Mouse (Mus musculus) forebrain, embryonic 10.5 days (tissue): Measurements from ENCODE around the gene Fgfr2. TPM values are rescaled to one million over a fixed set of nuclear protein-coding genes. Genes with fewer than 3 reads are reported as not detected.

Source experiments
- DNase-seq: peaks from one replicate; pipeline ENCODE4 v3.0.0-alpha.2; 2017; ENCODE audit warnings: low spot score; ENCODE audit errors: extremely low spot score
- H3K27ac ChIP-seq: fragments of 300-500 bp; sonication (generic); 2 replicates; pipeline ENCODE4 v1.5.1; 2016; ENCODE audit warnings: mild to moderate bottlenecking
- H3K27me3 ChIP-seq: fragments of 300-500 bp; sonication (generic); 2 replicates; pipeline ENCODE4 v1.6.1; 2016; ENCODE audit warnings: mild to moderate bottlenecking; ENCODE audit not compliant: poor library complexity, severe bottlenecking
- H3K36me3 ChIP-seq: fragments of 300-500 bp; sonication (generic); replicated peaks from 2 replicates; pipeline ENCODE4 v1.6.1; 2016; ENCODE audit warnings: mild to moderate bottlenecking, moderate library complexity
- H3K4me1 ChIP-seq: fragments of 300-500 bp; sonication (generic); 2 replicates; pipeline ENCODE4 v1.6.1; 2016
- H3K4me3 ChIP-seq: fragments of 300-500 bp; sonication (generic); 2 replicates; pipeline ENCODE4 v1.5.1; 2016; ENCODE audit warnings: mild to moderate bottlenecking, moderate library complexity
- H3K9me3 ChIP-seq: fragments of 300-500 bp; sonication (generic); 2 replicates; pipeline ENCODE4 v1.6.1; 2016; ENCODE audit warnings: mild to moderate bottlenecking, moderate library complexity
- WGBS: fragments of 180-500 bp; shearing (Covaris S2); methylation state at CpG from one replicate; pipeline ENCODE4 v1.1.7; 2016; 5-methylcytosine and 5-hydroxymethylcytosine counted together
- polyA plus RNA-seq: library from polyadenylated mRNA; unstranded; fragments of >200 nt; fragmentation: Nextera tagmentation; extraction: Ambion mirVana; gene quantifications from 2 replicates; pipeline ENCODE4 v1.2.1, GENCODE M21; 2016

Gene Fgfr2
- polyA plus RNA-seq, 1 experiment from 2014 or later: 55.7 TPM

- Histone ChIP-seq H3K27me3 (no peaks in the 10 kb centered on the region), H3K4me1 (peaks cover 7% of the 10 kb centered on the region), H3K4me3 (no peak overlapping the region), H3K9me3 (no peaks in the 10 kb centered on the region), H3K27ac (no peak overlapping the region), H3K36me3 (peaks cover 42% of the 10 kb centered on the region)
- WGBS: 63% methylated on average over 8 of the region's 8 CpGs
- DNase-seq: no peak
These were observed 1785.6 kb downstream of the Fgfr2 start for GRCm38 (mm10) chr7:131337502-131338068.

- 62% methylated on average over 1 of the region's 1 CpGs for WGBS
These were observed 1789.6 kb downstream of the Fgfr2 start, which contains the start of gene Fam24a for GRCm38 (mm10) chr7:131333564-131333963. Fam24a (plus strand) TSS chr7:131333864.

GRCm38 (mm10) chr7:131331688-131332087 is 1791.5 kb downstream of the Fgfr2 start:
- 83% methylated on average over 2 of the region's 2 CpGs for WGBS
- H3K27ac ChIP-seq: no peak overlapping the region

More at GRCm38 (mm10) chr7:131333564-131333963, 1789.6 kb downstream of the Fgfr2 start, which contains the start of gene Fam24a:
- peaks cover 7% of the 10 kb centered on the region for H3K4me1 ChIP-seq
- no peak within 1 kb of the TSS for H3K27ac ChIP-seq
- no peaks in the 10 kb centered on the region for H3K27me3 ChIP-seq
- peaks cover 4% of the 10 kb centered on the region for H3K36me3 ChIP-seq
- no peak for DNase-seq
- no peak within 1 kb of the TSS for H3K4me3 ChIP-seq
- no peaks in the 10 kb centered on the region for H3K9me3 ChIP-seq

GRCm38 (mm10) chr7:131329416-131329815 is 1793.7 kb downstream of the Fgfr2 start, which contains the start of gene Fam24b:
Fam24b (minus strand) TSS chr7:131329516.
- Histone ChIP-seq H3K4me3 (no peak within 1 kb of the TSS), H3K4me1 (no peaks in the 10 kb centered on the region), H3K36me3 (no peaks in the 10 kb centered on the region), H3K27ac (no peak within 1 kb of the TSS), H3K9me3 (no peaks in the 10 kb centered on the region), H3K27me3 (no peaks in the 10 kb centered on the region)
- 90% methylated on average over 5 of the region's 5 CpGs for WGBS
- DNase-seq: no peak

More at GRCm38 (mm10) chr7:131331688-131332087, 1791.5 kb downstream of the Fgfr2 start:
- no peaks in the 10 kb centered on the region; the same call in 1 of the 2 replicates for H3K36me3 ChIP-seq
- no peaks in the 10 kb centered on the region for H3K9me3 ChIP-seq
- no peaks in the 10 kb centered on the region for H3K27me3 ChIP-seq
- DNase-seq: no peak
- H3K4me1 ChIP-seq: no peaks in the 10 kb centered on the region
- no peak overlapping the region for H3K4me3 ChIP-seq

- Histone ChIP-seq H3K4me3 (no peak overlapping the region), H3K4me1 (no peaks in the 10 kb centered on the region), H3K9me3 (no peaks in the 10 kb centered on the region), H3K36me3 (no peaks in the 10 kb centered on the region), H3K27ac (no peak overlapping the region), H3K27me3 (no peaks in the 10 kb centered on the region)
- WGBS: 89% methylated on average over 5 of the region's 5 CpGs
- DNase-seq: no peak
These were observed 1796.1 kb downstream of the Fgfr2 start for GRCm38 (mm10) chr7:131327054-131327453.

- 86% methylated on average over 2 of the region's 2 CpGs for WGBS
These were observed 1801.0 kb downstream of the Fgfr2 start, which contains the start of gene Cuzd1 for GRCm38 (mm10) chr7:131322192-131322591. Cuzd1 (minus strand) TSS chr7:131322292.

GRCm38 (mm10) chr7:131318340-131318739 is 1804.8 kb downstream of the Fgfr2 start:
- Histone ChIP-seq H3K36me3 (no peaks in the 10 kb centered on the region), H3K9me3 (no peaks in the 10 kb centered on the region), H3K4me3 (no peak overlapping the region), H3K27ac (no peak overlapping the region), H3K4me1 (no peaks in the 10 kb centered on the region), H3K27me3 (no peaks in the 10 kb centered on the region)
- no peak for DNase-seq
- WGBS: 86% methylated on average over 5 of the region's 7 CpGs

More at GRCm38 (mm10) chr7:131322192-131322591, 1801.0 kb downstream of the Fgfr2 start, which contains the start of gene Cuzd1:
- no peaks in the 10 kb centered on the region for H3K4me1 ChIP-seq
- no peaks in the 10 kb centered on the region for H3K36me3 ChIP-seq
- no peak within 1 kb of the TSS for H3K27ac ChIP-seq
- H3K27me3 ChIP-seq: no peaks in the 10 kb centered on the region
- no peak for DNase-seq
- no peaks in the 10 kb centered on the region for H3K9me3 ChIP-seq
- H3K4me3 ChIP-seq: no peak within 1 kb of the TSS

GRCm38 (mm10) chr7:131317587-131317986 is 1805.6 kb downstream of the Fgfr2 start:
- DNase-seq: no peak
- Histone ChIP-seq H3K4me1 (no peaks in the 10 kb centered on the region), H3K27ac (no peak overlapping the region), H3K4me3 (no peak overlapping the region), H3K9me3 (no peaks in the 10 kb centered on the region), H3K36me3 (no peaks in the 10 kb centered on the region), H3K27me3 (no peaks in the 10 kb centered on the region)
- WGBS: 74% methylated on average over 12 of the region's 12 CpGs

- Histone ChIP-seq H3K9me3 (no peaks in the 10 kb centered on the region), H3K4me3 (no peak overlapping the region), H3K27ac (no peak overlapping the region), H3K27me3 (no peaks in the 10 kb centered on the region), H3K4me1 (no peaks in the 10 kb centered on the region), H3K36me3 (no peaks in the 10 kb centered on the region)
- 89% methylated on average over 7 of the region's 7 CpGs for WGBS
- DNase-seq: no peak
These were observed 1808.7 kb downstream of the Fgfr2 start for GRCm38 (mm10) chr7:131314493-131314892.

GRCm38 (mm10) chr7:131306733-131307132 is 1816.4 kb downstream of the Fgfr2 start:
- Histone ChIP-seq H3K4me1 (no peaks in the 10 kb centered on the region), H3K27me3 (no peaks in the 10 kb centered on the region), H3K36me3 (no peaks in the 10 kb centered on the region), H3K9me3 (no peaks in the 10 kb centered on the region), H3K4me3 (no peak overlapping the region), H3K27ac (no peak overlapping the region)
- DNase-seq: no peak
- 79% methylated on average over 5 of the region's 5 CpGs for WGBS

GRCm38 (mm10) chr7:131303340-131303739 is 1819.8 kb downstream of the Fgfr2 start:
- 85% methylated on average over 8 of the region's 8 CpGs for WGBS
- no peak overlapping the region for H3K4me3 ChIP-seq

GRCm38 (mm10) chr7:131297151-131297550 is 1826.0 kb downstream of the Fgfr2 start:
- no peak overlapping the region for H3K27ac ChIP-seq
- no peak overlapping the region for H3K4me3 ChIP-seq
- no peaks in the 10 kb centered on the region for H3K4me1 ChIP-seq
- no peaks in the 10 kb centered on the region for H3K27me3 ChIP-seq
- H3K36me3 ChIP-seq: no peaks in the 10 kb centered on the region
- 81% methylated on average over 8 of the region's 8 CpGs for WGBS
- DNase-seq: no peak
- no peaks in the 10 kb centered on the region for H3K9me3 ChIP-seq

More at GRCm38 (mm10) chr7:131303340-131303739, 1819.8 kb downstream of the Fgfr2 start:
- Histone ChIP-seq H3K9me3 (no peaks in the 10 kb centered on the region), H3K27ac (no peak overlapping the region), H3K36me3 (no peaks in the 10 kb centered on the region), H3K4me1 (no peaks in the 10 kb centered on the region), H3K27me3 (no peaks in the 10 kb centered on the region)
- DNase-seq: no peak

GRCm38 (mm10) chr7:131265851-131266250 is 1857.3 kb downstream of the Fgfr2 start:
- no peak for DNase-seq
- no peaks in the 10 kb centered on the region for H3K27me3 ChIP-seq
- no peaks in the 10 kb centered on the region for H3K4me1 ChIP-seq
- 73% methylated on average over 4 of the region's 4 CpGs for WGBS
- H3K27ac ChIP-seq: no peak overlapping the region
- no peaks in the 10 kb centered on the region for H3K36me3 ChIP-seq
- no peaks in the 10 kb centered on the region for H3K9me3 ChIP-seq
- H3K4me3 ChIP-seq: no peak overlapping the region
